Mouse (Mus musculus) neural tube, embryonic 15.5 days (tissue): ENCODE data around the gene Rabggta. TPM values are rescaled to one million over a fixed set of nuclear protein-coding genes. Genes with fewer than 3 reads are reported as not detected.

Experiments
- ATAC-seq: fragments of 200-750 bp; cut with Nextera tagmentation; 2 replicates; pipeline ENCODE4 v1.8.0; 2017; ENCODE audit warnings: mild to moderate bottlenecking, moderate TSS enrichment, moderate library complexity; ENCODE audit not compliant: low FRiP score
- H3K27ac ChIP-seq: fragments of 300-500 bp; sonication (generic); replicated peaks from 2 replicates; pipeline ENCODE4 v1.5.1; 2015; ENCODE audit warnings: mild to moderate bottlenecking, inconsistent platforms
- H3K27me3 ChIP-seq: fragments of 300-500 bp; sonication (generic); replicated peaks from 2 replicates; pipeline ENCODE4 v1.6.1; 2015; ENCODE audit warnings: inconsistent platforms
- H3K36me3 ChIP-seq: fragments of 300-500 bp; sonication (generic); 2 replicates; pipeline ENCODE4 v1.6.1; 2015; ENCODE audit warnings: inconsistent platforms
- H3K4me1 ChIP-seq: fragments of 300-500 bp; sonication (generic); 2 replicates; pipeline ENCODE4 v1.6.1; 2015; ENCODE audit warnings: inconsistent platforms
- H3K4me2 ChIP-seq: fragments of 300-500 bp; sonication (generic); 2 replicates; pipeline ENCODE4 v1.6.1; 2015; ENCODE audit warnings: inconsistent platforms, mild to moderate bottlenecking, moderate library complexity
- H3K4me3 ChIP-seq: fragments of 300-500 bp; sonication (generic); replicated peaks from 2 replicates; pipeline ENCODE4 v1.5.1; 2015; ENCODE audit warnings: mild to moderate bottlenecking, inconsistent platforms
- H3K9ac ChIP-seq: fragments of 300-500 bp; sonication (generic); replicated peaks from 2 replicates; pipeline ENCODE4 v1.6.1; 2015; ENCODE audit warnings: mild to moderate bottlenecking, inconsistent platforms
- H3K9me3 ChIP-seq: fragments of 300-500 bp; sonication (generic); replicated peaks from 2 replicates; pipeline ENCODE4 v1.6.1; 2016; ENCODE audit warnings: inconsistent platforms
- WGBS: fragments of 180-500 bp; shearing (Covaris S2); methylation state at CpG from one replicate; pipeline ENCODE4 v1.1.7; 2015; ENCODE audit warnings: mixed read lengths; 5-methylcytosine and 5-hydroxymethylcytosine counted together
- polyA plus RNA-seq: library from polyadenylated mRNA; unstranded; fragments of >200 nt; fragmentation: Nextera tagmentation; extraction: Ambion mirVana; gene quantifications from 2 replicates; pipeline ENCODE4 v1.2.1, GENCODE M21; 2015

The Rabggta gene
- polyA plus RNA-seq, 1 experiment from 2014 or later = 65.1 TPM

DNA sequence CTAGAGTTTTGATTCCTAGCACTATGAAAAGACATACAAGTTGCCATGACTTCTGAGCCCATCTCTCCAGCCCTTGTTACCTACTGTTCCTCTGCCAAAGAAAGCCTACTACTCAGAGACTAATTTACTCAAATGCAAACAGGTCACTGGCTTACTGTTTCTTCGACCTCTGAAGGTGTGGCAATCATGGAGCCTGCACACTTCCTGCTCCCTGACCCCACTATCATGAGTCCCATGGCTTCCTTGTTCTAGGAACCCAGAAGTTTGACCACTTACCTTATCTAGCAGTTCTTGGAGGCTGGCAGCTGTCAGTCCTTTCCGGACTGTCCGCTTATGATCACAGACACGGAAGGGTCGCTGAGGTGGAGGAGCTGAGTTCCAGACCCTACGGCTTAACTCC, 35.5 kb upstream of the Rabggta start:
- H3K27ac ChIP-seq = no peak overlapping the region
- 84% methylated on average over 6 of the region's 6 CpGs for WGBS
- H3K27me3 ChIP-seq = peaks cover 12% of the 10 kb centered on the region
- no peaks in the 10 kb centered on the region for H3K9me3 ChIP-seq
- peaks cover 13% of the 10 kb centered on the region for H3K4me1 ChIP-seq
- no peak for ATAC-seq
- H3K4me2 ChIP-seq = no peak overlapping the region
- no peak overlapping the region for H3K9ac ChIP-seq
- peaks cover 40% of the 10 kb centered on the region for H3K36me3 ChIP-seq
- no peak overlapping the region for H3K4me3 ChIP-seq

DNA sequence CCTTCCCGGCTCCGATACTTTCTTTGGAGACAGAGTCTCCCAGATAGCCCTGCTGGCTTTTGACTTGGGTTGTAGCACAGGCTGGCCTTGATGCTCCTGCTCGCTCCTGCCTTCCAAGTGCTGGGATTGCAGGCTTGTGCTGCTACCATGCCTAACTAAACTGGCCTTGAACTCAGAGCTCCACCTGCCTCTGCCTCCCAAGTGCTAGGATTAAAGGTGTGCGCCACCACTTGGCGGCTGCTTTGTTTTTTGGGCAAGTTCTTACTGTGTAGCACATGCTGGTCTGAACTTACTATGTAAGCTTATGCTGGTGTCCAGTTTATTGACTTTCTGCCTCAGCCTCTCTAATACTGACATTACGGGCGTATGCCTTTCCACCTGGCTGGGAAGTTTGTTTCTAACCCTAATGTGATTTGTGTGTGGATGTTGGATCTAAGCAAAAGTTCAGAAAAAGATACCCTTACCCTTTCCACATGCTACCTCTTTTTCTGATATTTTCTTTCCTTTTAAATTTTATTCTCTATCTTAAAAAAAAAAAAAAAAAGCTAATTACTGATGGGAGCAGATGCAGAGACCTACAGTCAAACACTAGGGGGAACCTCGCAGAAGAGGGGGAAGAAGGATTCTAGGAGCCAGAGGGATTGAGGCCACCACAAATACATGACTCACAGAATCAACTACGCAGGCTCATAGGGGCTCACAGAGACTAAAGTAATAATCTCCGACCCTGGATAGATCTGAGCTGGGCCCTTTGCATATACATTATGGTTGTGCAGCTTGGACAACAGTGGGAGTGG, 25.2 kb upstream of the Rabggta start:
- peak overlapping the region; percentile 88 for H3K4me3 ChIP-seq
- ATAC-seq = no peak
- 93% methylated on average over 10 of the region's 10 CpGs for WGBS

DNA sequence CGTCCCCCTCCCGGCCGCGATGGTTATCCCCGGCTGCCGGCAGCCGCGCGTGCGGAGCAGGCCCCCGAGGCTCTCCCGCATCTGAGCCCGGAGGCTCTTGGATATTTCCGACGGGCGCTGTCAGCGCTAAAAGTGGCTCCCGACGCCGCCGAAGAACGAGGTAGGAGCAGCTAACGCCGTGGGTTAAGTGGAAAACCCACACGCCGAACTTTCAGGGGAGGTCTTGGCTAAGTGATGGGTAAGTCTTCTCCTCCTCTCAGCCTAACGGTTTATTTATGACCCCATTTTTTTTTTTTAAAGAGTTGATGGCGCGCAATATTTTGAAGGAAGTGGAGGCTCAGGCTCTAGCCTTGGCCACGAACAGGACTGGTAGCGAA, 23.8 kb upstream of the Rabggta start:
- peaks cover 43% of the 10 kb centered on the region for H3K4me1 ChIP-seq
- H3K4me3 ChIP-seq = peak overlapping the region; percentile 88
- WGBS = under 1% methylated on average over 31 of the region's 31 CpGs
- no peaks in the 10 kb centered on the region for H3K27me3 ChIP-seq
- no peak; the same call in 1 of the 2 replicates for ATAC-seq
- no peaks in the 10 kb centered on the region for H3K9me3 ChIP-seq
- H3K27ac ChIP-seq = peak overlapping the region; percentile 56; the same call in 1 of the 2 replicates
- peaks cover 19% of the 10 kb centered on the region for H3K36me3 ChIP-seq
- H3K9ac ChIP-seq = peak overlapping the region; percentile 77
- H3K4me2 ChIP-seq = peak overlapping the region; percentile 95

More for the DNA sequence above, 25.2 kb upstream of the Rabggta start:
- Histone ChIP-seq H3K36me3 (peaks cover 29% of the 10 kb centered on the region), H3K27ac (no peak overlapping the region), H3K9ac (0 out of 2 replicates have a peak overlapping the region, but pooled peaks have one; percentile 5), H3K4me2 (peak overlapping the region; percentile 95), H3K27me3 (no peaks in the 10 kb centered on the region), H3K4me1 (peaks cover 43% of the 10 kb centered on the region), H3K9me3 (no peaks in the 10 kb centered on the region)

- 1% methylated on average over 48 of the region's 48 CpGs for WGBS
- Histone ChIP-seq H3K36me3 (peaks cover 19% of the 10 kb centered on the region), H3K27me3 (no peaks in the 10 kb centered on the region), H3K27ac (peak within 1 kb of the TSS; percentile 56; the same call in 1 of the 2 replicates), H3K4me1 (peaks cover 43% of the 10 kb centered on the region), H3K4me2 (peak within 1 kb of the TSS; percentile 95), H3K4me3 (peak within 1 kb of the TSS; percentile 88), H3K9ac (peak within 1 kb of the TSS; percentile 77), H3K9me3 (no peaks in the 10 kb centered on the region)
- peak; percentile 84 for ATAC-seq
Measured at GRCm38 (mm10) chr14:55745180-55745860, 23.3 kb upstream of the Rabggta start, which contains the start of the genes Dhrs1 and Nop9. Dhrs1 (minus strand) TSS chr14:55745690. Nop9 (plus strand) TSS chr14:55745693.

DNA sequence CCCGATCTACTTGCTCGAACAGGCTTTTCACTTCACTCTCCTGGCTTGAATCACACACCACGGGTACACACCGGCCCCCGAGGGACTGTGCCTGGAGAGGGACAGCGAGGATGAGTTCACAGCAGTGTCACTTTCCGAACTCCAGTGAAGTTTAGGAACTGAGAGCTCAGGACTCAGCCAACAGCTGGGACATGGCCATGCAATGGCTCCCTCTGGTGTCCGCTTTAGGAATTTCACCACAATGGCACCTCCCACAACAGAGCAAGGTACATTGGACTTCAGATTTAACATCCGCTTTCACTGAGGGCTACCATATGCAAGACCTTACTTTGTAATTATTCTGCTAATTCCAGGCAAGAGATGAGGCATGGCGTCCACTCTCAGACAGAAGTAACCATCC, 21.6 kb upstream of the Rabggta start:
- no peaks in the 10 kb centered on the region for H3K9me3 ChIP-seq
- peaks cover 43% of the 10 kb centered on the region for H3K4me1 ChIP-seq
- peak overlapping the region; percentile 9; the same call in 1 of the 2 replicates for H3K4me3 ChIP-seq
- H3K27me3 ChIP-seq = no peaks in the 10 kb centered on the region
- H3K9ac ChIP-seq = 0 out of 2 replicates have a peak overlapping the region, but pooled peaks have one; percentile 24
- peak; percentile 59 for ATAC-seq
- H3K27ac ChIP-seq = no peak overlapping the region
- H3K4me2 ChIP-seq = peak overlapping the region; percentile 95
- H3K36me3 ChIP-seq = peaks cover 24% of the 10 kb centered on the region
- WGBS = 23% methylated on average over 10 of the region's 10 CpGs

GRCm38 (mm10) chr14:55737086-55737687, 15.1 kb upstream of the Rabggta start:
- Histone ChIP-seq H3K9me3 (no peaks in the 10 kb centered on the region), H3K27ac (no peak overlapping the region), H3K4me2 (no peak overlapping the region), H3K27me3 (0 out of 2 replicates have a peak, but pooled peaks cover 3% of the 10 kb centered on the region), H3K9ac (no peak overlapping the region), H3K4me3 (no peak overlapping the region), H3K4me1 (no peaks in the 10 kb centered on the region), H3K36me3 (peaks cover 35% of the 10 kb centered on the region)
- no peak for ATAC-seq
- WGBS = 91% methylated on average over 9 of the region's 9 CpGs

DNA sequence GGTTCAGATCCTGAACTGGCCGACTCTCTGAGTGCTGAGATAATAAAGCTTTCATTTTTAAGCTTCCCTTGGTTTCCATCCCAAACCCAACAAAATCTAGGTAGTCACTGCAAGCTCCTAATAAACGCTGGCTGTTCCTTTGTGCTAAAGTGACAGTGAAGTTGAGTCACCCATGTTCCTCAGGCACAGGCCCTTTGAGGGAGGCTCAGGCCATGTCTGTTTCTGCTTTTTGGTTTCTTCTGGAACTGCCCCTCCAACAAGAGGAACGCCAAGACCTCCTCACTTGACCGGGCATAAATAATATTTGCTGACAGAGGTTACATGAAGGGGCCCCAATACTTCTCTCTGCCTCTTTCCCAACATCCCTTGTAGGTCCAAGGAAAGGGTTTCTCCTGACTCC, 13.7 kb upstream of the Rabggta start:
- WGBS = 81% methylated on average over 4 of the region's 4 CpGs
- Histone ChIP-seq H3K36me3 (peaks cover 31% of the 10 kb centered on the region), H3K4me3 (no peak overlapping the region), H3K4me2 (no peak overlapping the region), H3K9ac (no peak overlapping the region), H3K9me3 (no peaks in the 10 kb centered on the region), H3K4me1 (no peaks in the 10 kb centered on the region), H3K27ac (no peak overlapping the region), H3K27me3 (0 out of 2 replicates have a peak, but pooled peaks cover 3% of the 10 kb centered on the region)
- no peak for ATAC-seq

DNA sequence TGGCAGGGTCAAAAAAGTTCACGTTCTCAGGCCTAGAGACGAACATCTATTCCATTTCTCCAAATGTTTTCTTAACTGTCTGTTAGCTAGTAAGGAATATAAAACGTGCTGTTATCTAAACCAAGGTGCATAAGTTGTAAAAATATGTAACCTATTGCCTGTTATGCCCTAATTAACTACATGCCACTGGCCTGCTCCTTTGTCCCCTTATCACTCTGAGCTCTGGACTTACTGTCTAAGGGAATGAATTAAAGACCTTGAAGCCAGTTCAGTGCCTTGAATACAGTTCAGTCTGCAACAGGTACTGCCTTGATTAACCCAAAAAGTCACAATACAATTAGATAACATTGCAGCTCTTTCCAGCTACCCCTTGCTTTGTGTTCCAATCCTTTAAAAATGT, 13.3 kb upstream of the Rabggta start:
- H3K4me1 ChIP-seq = no peaks in the 10 kb centered on the region
- ATAC-seq = no peak
- WGBS = 75% methylated on average over 3 of the region's 3 CpGs
- no peak overlapping the region for H3K4me3 ChIP-seq
- H3K27ac ChIP-seq = no peak overlapping the region
- H3K36me3 ChIP-seq = peaks cover 27% of the 10 kb centered on the region
- H3K27me3 ChIP-seq = 0 out of 2 replicates have a peak, but pooled peaks cover 3% of the 10 kb centered on the region
- no peak overlapping the region for H3K9ac ChIP-seq
- no peak overlapping the region for H3K4me2 ChIP-seq
- H3K9me3 ChIP-seq = no peaks in the 10 kb centered on the region

GRCm38 (mm10) chr14:55734869-55735268, 12.8 kb upstream of the Rabggta start:
- WGBS = 82% methylated on average over 7 of the region's 7 CpGs
- ATAC-seq = no peak
- Histone ChIP-seq H3K4me2 (no peak overlapping the region), H3K9ac (no peak overlapping the region), H3K4me3 (no peak overlapping the region), H3K27ac (no peak overlapping the region), H3K36me3 (peaks cover 22% of the 10 kb centered on the region), H3K4me1 (no peaks in the 10 kb centered on the region), H3K9me3 (no peaks in the 10 kb centered on the region), H3K27me3 (0 out of 2 replicates have a peak, but pooled peaks cover 3% of the 10 kb centered on the region)

DNA sequence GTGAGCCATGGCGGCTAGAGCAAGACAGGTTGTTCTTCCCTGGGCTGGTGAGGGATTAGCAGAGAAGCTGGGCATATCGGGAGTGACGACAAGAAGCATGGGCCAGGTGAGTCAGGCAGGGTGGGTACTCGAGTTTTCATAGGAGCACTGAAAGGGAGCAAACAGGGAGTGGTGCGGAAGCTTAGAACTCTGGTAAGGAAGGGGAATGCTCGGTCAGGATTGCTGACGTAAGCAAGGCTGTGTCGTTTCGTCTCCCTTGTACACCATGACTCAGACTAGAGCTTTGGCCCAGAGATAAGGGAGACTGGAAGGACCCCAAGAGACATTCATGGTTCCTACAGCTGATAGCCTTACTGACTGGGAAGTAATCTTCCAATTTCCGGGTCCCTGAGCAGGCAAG, 11.8 kb upstream of the Rabggta start:
- Histone ChIP-seq H3K9me3 (no peaks in the 10 kb centered on the region), H3K27ac (no peak overlapping the region), H3K4me3 (no peak overlapping the region), H3K4me1 (no peaks in the 10 kb centered on the region), H3K9ac (no peak overlapping the region), H3K27me3 (0 out of 2 replicates have a peak, but pooled peaks cover 6% of the 10 kb centered on the region), H3K4me2 (no peak overlapping the region), H3K36me3 (peaks cover 13% of the 10 kb centered on the region)
- no peak for ATAC-seq
- 79% methylated on average over 10 of the region's 10 CpGs for WGBS

- peak; percentile 75; the same call in 1 of the 2 replicates for ATAC-seq
- H3K36me3 ChIP-seq = no peaks in the 10 kb centered on the region
- no peak overlapping the region for H3K4me2 ChIP-seq
- WGBS = 75% methylated on average over 7 of the region's 7 CpGs
- H3K9ac ChIP-seq = no peak overlapping the region
- no peaks in the 10 kb centered on the region for H3K4me1 ChIP-seq
- H3K4me3 ChIP-seq = no peak overlapping the region
- 0 out of 2 replicates have a peak, but pooled peaks cover 6% of the 10 kb centered on the region for H3K27me3 ChIP-seq
- peak overlapping the region; percentile 67 for H3K27ac ChIP-seq
- no peaks in the 10 kb centered on the region for H3K9me3 ChIP-seq
Measured at GRCm38 (mm10) chr14:55730531-55731032, 8.5 kb upstream of the Rabggta start.
